Comparison of ENCODE assay signal across 22 mouse cellular contexts in genomic region chr13:47549626-47550025, GRCm38 (mm10).
DNase-seq lines count a peak whose midpoint lies in the region; ATAC-seq and TF ChIP-seq lines count a peak whose summit lies in the region.
"Had no signal": no experiment of that assay in that cellular context is flagged by ENCODE, and none has a peak within 500 bp of the region (broad histone marks: within the 10 kb centered on the region; RNA-seq: fewer than 3 reads in every experiment).

No protein-coding gene starts in this region.

- no peaks in the 10 kb centered on the region for H3K27me3 ChIP-seq in forebrain, embryonic 10.5 days (ENCODE audit: poor library complexity, severe bottlenecking)
- no peaks in the 10 kb centered on the region for H3K27me3 ChIP-seq in forebrain, embryonic 16.5 days (replicated peaks; ENCODE audit: control insufficient read depth, insufficient read depth, low read length)
- H3K27me3 ChIP-seq in midbrain, embryonic 12.5 days = no peaks in the 10 kb centered on the region
- H3K27me3 ChIP-seq in midbrain, embryonic 10.5 days (ENCODE audit: low read depth, poor library complexity, severe bottlenecking) = no peaks in the 10 kb centered on the region
- no peaks in the 10 kb centered on the region for H3K27me3 ChIP-seq in midbrain, embryonic 15.5 days (replicated peaks)
- H3K27me3 ChIP-seq in hindbrain, embryonic 10.5 days (ENCODE audit: insufficient read depth, poor library complexity, severe bottlenecking) = no peaks in the 10 kb centered on the region
- H3K27me3 ChIP-seq: embryonic facial prominence, embryonic 13.5 days; hindbrain, embryonic 13.5 days had no signal

- TF ChIP-seq CTCF in lung, adult 2 months (IDR thresholded peaks at IDR 0.05; ENCODE audit: insufficient read depth, low read length) = no peak

- no peaks in the 10 kb centered on the region for H3K36me3 ChIP-seq in forebrain, embryonic 10.5 days (replicated peaks)
- no peaks in the 10 kb centered on the region for H3K36me3 ChIP-seq in forebrain, embryonic 16.5 days (ENCODE audit: control insufficient read depth, insufficient read depth)
- no peaks in the 10 kb centered on the region for H3K36me3 ChIP-seq in midbrain, embryonic 12.5 days
- no peaks in the 10 kb centered on the region for H3K36me3 ChIP-seq in midbrain, embryonic 10.5 days
- H3K36me3 ChIP-seq in midbrain, embryonic 15.5 days (replicated peaks) = no peaks in the 10 kb centered on the region
- no peaks in the 10 kb centered on the region for H3K36me3 ChIP-seq in hindbrain, embryonic 10.5 days
- H3K36me3 ChIP-seq: embryonic facial prominence, embryonic 13.5 days; G1E; heart, embryonic 10.5 days; hindbrain, embryonic 13.5 days had no signal

- TF ChIP-seq POLR2A in lung, adult 2 months (IDR thresholded peaks at IDR 0.05; ENCODE audit: borderline replicate concordance, extremely low read depth, low read depth, low read length) = no peak

- no peaks in the 10 kb centered on the region for H3K9me3 ChIP-seq in forebrain, embryonic 10.5 days
- no peaks in the 10 kb centered on the region for H3K9me3 ChIP-seq in forebrain, embryonic 16.5 days (ENCODE audit: control insufficient read depth, low read length)
- no peaks in the 10 kb centered on the region for H3K9me3 ChIP-seq in midbrain, embryonic 12.5 days
- H3K9me3 ChIP-seq in midbrain, embryonic 10.5 days (replicated peaks) = no peaks in the 10 kb centered on the region
- no peaks in the 10 kb centered on the region for H3K9me3 ChIP-seq in midbrain, embryonic 15.5 days
- H3K9me3 ChIP-seq in hindbrain, embryonic 10.5 days = no peaks in the 10 kb centered on the region
- H3K9me3 ChIP-seq: embryonic facial prominence, embryonic 13.5 days; heart, embryonic 10.5 days; hindbrain, embryonic 13.5 days had no signal

- no peak for DNase-seq in forebrain, embryonic 10.5 days (ENCODE audit: extremely low spot score, low spot score)
- DNase-seq in midbrain, embryonic 10.5 days (ENCODE audit: low spot score) = no peak
- no peak for DNase-seq in hindbrain, embryonic 10.5 days (ENCODE audit: low spot score)
- DNase-seq in left cerebral cortex, postnatal 10 days (ENCODE audit: extremely low spot score in 1 of 2, low spot score in 2 of 2) = no peak
- DNase-seq in lung, adult 2 months = no peak
- DNase-seq: adrenal gland, postnatal 14 days; B cell, adult 2 months; cerebellum, adult 18-20 months; cerebellum, adult 9-11 months; cerebellum, postnatal 36 days; gastrocnemius, postnatal 10 days; heart, adult 18-20 months; heart, postnatal 10 days; heart, postnatal 4 days had no signal

- H3K4me2 ChIP-seq in forebrain, embryonic 16.5 days (ENCODE audit: low read length) = no peak overlapping the region
- no peak overlapping the region for H3K4me2 ChIP-seq in midbrain, embryonic 12.5 days (replicated peaks)
- H3K4me2 ChIP-seq in midbrain, embryonic 15.5 days = no peak overlapping the region
- H3K4me2 ChIP-seq: embryonic facial prominence, embryonic 13.5 days; hindbrain, embryonic 13.5 days had no signal

- intact Hi-C loops in left cerebral cortex, postnatal 10 days (cut with DNase I) = no loop called here

- 46% methylated on average over 6 of the region's 6 CpGs for WGBS in forebrain, embryonic 10.5 days
- 19% methylated on average over 6 of the region's 6 CpGs for WGBS in forebrain, embryonic 16.5 days
- WGBS in midbrain, embryonic 12.5 days = 51% methylated on average over 6 of the region's 6 CpGs
- 67% methylated on average over 6 of the region's 6 CpGs for whole genome bisulfite sequencing in midbrain, embryonic 10.5 days
- 32% methylated on average over 6 of the region's 6 CpGs for whole genome bisulfite sequencing in midbrain, embryonic 15.5 days
- 72% methylated on average over 6 of the region's 6 CpGs for WGBS in hindbrain, embryonic 10.5 days
- WGBS in lung, adult 2 months = 61% methylated on average over 6 of the region's 6 CpGs

- H3K9ac ChIP-seq in forebrain, embryonic 16.5 days (replicated peaks; ENCODE audit: low read depth, low read length) = no peak overlapping the region
- no peak overlapping the region for H3K9ac ChIP-seq in midbrain, embryonic 12.5 days (replicated peaks)
- no peak overlapping the region for H3K9ac ChIP-seq in midbrain, embryonic 15.5 days
- H3K9ac ChIP-seq: embryonic facial prominence, embryonic 13.5 days; hindbrain, embryonic 13.5 days had no signal

- no peak overlapping the region for H3K4me3 ChIP-seq in forebrain, embryonic 10.5 days
- H3K4me3 ChIP-seq in forebrain, embryonic 16.5 days (replicated peaks; ENCODE audit: low read length) = no peak overlapping the region
- H3K4me3 ChIP-seq in midbrain, embryonic 12.5 days = no peak overlapping the region
- no peak overlapping the region for H3K4me3 ChIP-seq in midbrain, embryonic 10.5 days
- no peak overlapping the region for H3K4me3 ChIP-seq in midbrain, embryonic 15.5 days
- H3K4me3 ChIP-seq in hindbrain, embryonic 10.5 days = no peak overlapping the region
- no peak overlapping the region for H3K4me3 ChIP-seq in lung, adult 2 months (replicated peaks; ENCODE audit: extremely low read depth, low read depth, low read length)
- H3K4me3 ChIP-seq: embryonic facial prominence, embryonic 13.5 days; heart, embryonic 10.5 days; hindbrain, embryonic 13.5 days had no signal

- no peak for ATAC-seq in forebrain, embryonic 16.5 days
- ATAC-seq in midbrain, embryonic 12.5 days (ENCODE audit: low FRiP score, low read depth) = no peak; the same call in 1 of the 2 replicates
- ATAC-seq in midbrain, embryonic 15.5 days (replicated peaks) = no peak
- ATAC-seq: CD4-positive, CD25-positive, alpha-beta regulatory T cell, adult 4 months had no signal

- H3K27ac ChIP-seq in forebrain, embryonic 10.5 days = peak overlapping the region; percentile 58
- no peak overlapping the region for H3K27ac ChIP-seq in forebrain, embryonic 16.5 days (ENCODE audit: low read length)
- peak overlapping the region; percentile 63 for H3K27ac ChIP-seq in midbrain, embryonic 12.5 days (replicated peaks)
- no peak overlapping the region for H3K27ac ChIP-seq in midbrain, embryonic 10.5 days (replicated peaks)
- 0 out of 2 replicates have a peak overlapping the region, but pooled peaks have one; percentile 34 for H3K27ac ChIP-seq in midbrain, embryonic 15.5 days
- H3K27ac ChIP-seq in hindbrain, embryonic 10.5 days = no peak overlapping the region
- H3K27ac ChIP-seq: embryonic facial prominence, embryonic 13.5 days; heart, embryonic 10.5 days; hindbrain, embryonic 13.5 days had no signal

- peaks cover 16% of the 10 kb centered on the region for H3K4me1 ChIP-seq in forebrain, embryonic 10.5 days
- H3K4me1 ChIP-seq in forebrain, embryonic 16.5 days (replicated peaks; ENCODE audit: control insufficient read depth, insufficient read depth, low read length) = no peaks in the 10 kb centered on the region
- H3K4me1 ChIP-seq in midbrain, embryonic 12.5 days = peaks cover 6% of the 10 kb centered on the region; the same call in 1 of the 2 replicates
- peaks cover 4% of the 10 kb centered on the region; the same call in 1 of the 2 replicates for H3K4me1 ChIP-seq in midbrain, embryonic 10.5 days
- H3K4me1 ChIP-seq in midbrain, embryonic 15.5 days = no peaks in the 10 kb centered on the region
- no peaks in the 10 kb centered on the region for H3K4me1 ChIP-seq in hindbrain, embryonic 10.5 days (replicated peaks)
- no peaks in the 10 kb centered on the region for H3K4me1 ChIP-seq in lung, adult 2 months (ENCODE audit: control insufficient read depth, insufficient read depth, low read length)
- H3K4me1 ChIP-seq: heart, embryonic 10.5 days; hindbrain, embryonic 13.5 days had no signal

Comparison
In these comparisons a context has a peak if more than half of its experiments do, and no peak if none do; other contexts are left out.
1. H3K27ac ChIP-seq: peak in forebrain, embryonic 10.5 days (single experiment), midbrain, embryonic 12.5 days (single experiment) and midbrain, embryonic 15.5 days (single experiment); none in forebrain, embryonic 16.5 days (single experiment), midbrain, embryonic 10.5 days (single experiment) and hindbrain, embryonic 10.5 days (single experiment).